Mouse (Mus musculus): ENCODE measurements around the gene Btbd9. TPM values are rescaled to one million over a fixed set of nuclear protein-coding genes. Genes with fewer than 3 reads are reported as not detected.
"Not testable (repeated sequence)": the region's sequence is repeated elsewhere in the genome, so short reads cannot be mapped to it uniquely, and the experiment has no call there.

Gene Btbd9
- 10 to 100 TPM; 11.9 to 18.5 (median 12.6) TPM for total RNA-seq (2022)

DNA sequence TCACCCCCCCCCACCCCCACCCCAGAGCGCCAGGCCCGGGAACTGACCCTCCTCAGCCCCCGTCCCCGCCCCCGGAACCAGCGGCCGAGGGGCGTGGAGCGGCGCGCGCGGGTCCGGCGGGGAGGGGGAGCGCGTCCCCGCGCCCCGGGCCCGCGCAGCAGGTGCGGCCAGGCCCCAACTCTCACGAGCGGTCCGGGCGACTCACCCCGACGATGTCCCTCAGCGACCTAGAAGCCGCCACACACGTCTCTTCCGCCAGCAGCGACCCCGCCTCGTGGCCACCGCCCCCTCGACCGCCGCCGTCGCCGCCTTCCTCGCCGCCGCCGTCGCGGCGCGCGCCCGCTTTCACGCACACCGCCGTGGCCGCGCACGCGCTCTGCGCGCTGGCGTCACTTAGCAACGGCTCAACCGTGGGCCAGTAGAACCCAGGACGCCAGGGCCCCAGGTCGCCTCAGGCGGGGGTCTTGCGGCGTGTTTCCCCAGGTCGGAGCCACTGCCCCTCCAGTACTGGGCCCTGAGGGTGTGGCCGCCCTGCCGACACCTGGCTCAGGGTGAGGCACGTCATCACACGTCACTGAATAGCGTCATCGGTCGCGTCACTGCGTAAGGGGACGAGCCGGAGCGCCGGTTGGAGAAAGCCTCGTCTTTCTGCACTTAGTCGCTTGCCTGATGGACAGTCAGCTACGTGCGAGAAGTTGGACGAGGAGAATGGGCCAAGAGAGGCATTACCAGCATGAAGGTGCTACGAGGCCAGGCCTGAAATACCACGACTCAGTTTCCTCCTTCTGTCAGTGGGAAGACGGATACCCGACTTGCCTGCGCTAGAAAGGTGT is at the start of gene Btbd9:
Gene Btbd9 (minus strand): TSS at position 548 of the 833 bp plus-strand sequence.
- DNase-seq (ENCODE audit: low spot score in 2 of 2), result peak; percentile 87 to 89

DNA sequence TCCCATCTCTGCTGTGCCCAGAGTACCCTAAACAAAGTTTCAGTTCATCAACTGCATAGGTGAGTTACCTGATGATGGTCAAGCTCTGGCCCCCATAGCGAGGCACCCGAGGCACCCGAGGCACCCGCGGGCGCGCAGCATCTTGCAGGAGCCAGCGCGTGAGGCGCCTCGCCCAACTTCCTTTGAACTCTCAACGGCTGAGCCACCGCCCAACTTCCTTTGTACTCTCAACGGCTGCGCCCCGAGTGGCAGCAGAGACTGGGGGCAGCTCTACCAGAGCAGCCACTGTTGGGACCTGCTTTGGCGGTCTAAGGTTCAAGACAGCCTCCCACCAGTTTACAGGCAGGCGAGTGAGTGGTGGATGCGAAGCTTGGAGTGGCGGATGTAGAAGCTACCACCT is 47.8 kb upstream of the Btbd9 start, which contains the start of gene Dnah8:
Gene Dnah8 (plus strand): TSS at position 223 of the 400 bp plus-strand sequence.
- not testable (repeated sequence) for DNase-seq (ENCODE audit: low spot score in 2 of 2)

DNA sequence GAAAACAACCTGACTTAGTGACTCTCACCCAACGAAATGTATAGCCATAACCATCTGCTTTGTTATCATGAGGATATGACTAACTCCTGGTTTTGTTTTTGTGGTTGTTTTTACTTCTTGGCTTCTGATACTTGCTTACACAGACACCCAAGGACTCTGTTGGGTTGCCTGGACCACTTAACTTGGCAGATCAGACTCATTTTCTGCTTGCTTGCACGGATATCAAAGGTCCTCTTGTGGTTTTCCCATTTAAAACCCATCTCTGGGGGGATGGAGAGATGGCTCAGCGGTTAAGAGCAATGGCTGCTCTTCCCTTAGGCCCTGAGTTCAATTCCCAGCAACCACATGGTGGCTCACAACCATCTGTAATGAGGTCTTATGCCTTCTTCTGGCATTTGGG is 46.9 kb upstream of the Btbd9 start:
- no peak for DNase-seq (ENCODE audit: low spot score in 2 of 2)

DNA sequence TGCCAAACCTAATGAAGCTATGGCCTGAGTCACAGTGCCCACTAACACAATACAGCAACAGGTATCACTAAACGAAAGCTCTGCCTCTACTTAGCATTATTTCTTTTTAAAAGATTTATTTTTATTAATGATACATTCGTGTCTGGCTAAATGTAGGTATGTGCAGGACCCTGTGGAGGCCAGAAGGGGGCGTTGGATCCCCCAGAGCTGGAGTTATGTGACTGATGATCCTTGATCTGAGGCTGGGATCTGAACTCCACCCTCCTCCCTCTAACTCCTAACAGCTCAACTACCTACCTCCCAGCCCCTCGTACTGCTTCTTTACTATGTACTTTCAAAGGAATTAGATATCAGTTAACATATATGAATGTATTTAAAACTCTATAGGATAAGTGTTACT is 45.2 kb upstream of the Btbd9 start:
- no peak for DNase-seq (ENCODE audit: low spot score in 2 of 2)

DNA sequence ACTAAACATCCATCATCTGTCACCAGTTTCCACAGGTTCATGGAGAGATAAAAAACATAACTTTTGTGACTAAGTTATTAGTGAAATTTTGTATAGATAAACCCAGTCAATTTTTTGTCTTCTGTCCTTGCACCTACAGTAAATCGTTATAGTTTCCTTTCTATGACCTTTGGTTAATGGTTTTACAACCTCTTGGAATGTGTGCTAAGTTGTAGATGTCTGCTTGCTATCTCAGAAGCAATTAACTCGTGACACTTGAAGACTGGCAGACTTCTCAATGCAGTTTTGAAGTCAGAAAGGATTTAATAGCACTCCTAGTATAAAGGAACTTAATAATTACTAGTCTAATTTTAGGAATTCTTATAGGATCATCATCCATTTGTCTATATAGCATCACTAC is 44.3 kb upstream of the Btbd9 start:
- DNase-seq (ENCODE audit: low spot score in 2 of 2), result no peak

DNA sequence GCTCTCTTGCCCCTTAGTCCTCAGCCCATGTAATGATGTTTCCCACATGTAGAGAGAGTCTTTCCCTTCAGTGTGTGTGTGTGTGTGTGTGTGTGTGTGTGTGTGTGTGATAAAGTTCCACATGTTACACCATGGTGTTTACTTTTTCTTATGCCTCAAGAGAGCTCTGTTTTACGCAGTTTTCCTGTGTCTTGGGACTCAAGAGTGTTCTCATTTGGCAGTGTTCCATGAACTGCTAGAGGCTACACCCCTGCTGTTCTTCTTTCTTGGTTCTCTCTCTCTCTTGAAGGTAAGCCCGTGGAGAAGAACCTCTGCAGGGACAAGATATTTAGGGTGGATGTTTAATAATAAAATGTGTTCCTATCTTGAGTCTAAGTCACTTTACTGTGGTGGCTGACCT is 42.9 kb upstream of the Btbd9 start:
- no peak for DNase-seq (ENCODE audit: low spot score in 2 of 2)

DNA sequence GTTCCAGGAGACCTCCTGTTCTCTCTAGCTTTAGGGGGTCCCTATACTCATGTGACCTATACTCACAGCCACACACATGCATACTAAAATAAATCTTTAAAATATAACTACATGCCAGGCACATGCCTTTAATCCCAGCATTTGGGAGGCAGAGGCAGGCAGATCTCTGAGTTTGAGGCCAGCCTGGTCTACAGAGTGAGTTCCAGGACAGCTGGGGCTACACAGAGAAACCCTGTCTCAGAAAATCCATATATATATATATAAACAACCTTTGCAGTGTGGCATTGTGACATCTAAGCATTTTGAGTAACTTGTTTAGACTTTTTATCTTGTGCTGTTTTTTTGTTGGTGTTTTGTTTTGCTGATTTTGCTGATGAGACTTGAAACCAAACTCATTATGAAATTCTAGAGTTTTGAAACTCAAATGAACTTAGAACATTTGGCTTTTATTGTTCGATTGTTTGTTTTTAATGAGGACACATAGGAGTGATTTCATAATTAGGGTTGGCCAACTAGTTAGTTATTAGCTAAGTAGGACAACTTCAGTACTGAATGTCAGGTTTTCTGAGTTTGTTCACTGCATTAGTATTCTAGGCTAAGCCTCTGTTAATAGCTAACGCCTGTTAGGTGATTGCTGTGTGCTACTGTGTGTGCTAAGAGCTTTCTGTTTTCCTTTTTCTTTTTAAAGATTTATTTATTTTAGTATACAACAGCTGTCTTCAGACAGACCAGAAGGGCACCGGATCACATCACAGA is 42.0 kb upstream of the Btbd9 start:
- no peak for DNase-seq (ENCODE audit: low spot score in 2 of 2)

DNA sequence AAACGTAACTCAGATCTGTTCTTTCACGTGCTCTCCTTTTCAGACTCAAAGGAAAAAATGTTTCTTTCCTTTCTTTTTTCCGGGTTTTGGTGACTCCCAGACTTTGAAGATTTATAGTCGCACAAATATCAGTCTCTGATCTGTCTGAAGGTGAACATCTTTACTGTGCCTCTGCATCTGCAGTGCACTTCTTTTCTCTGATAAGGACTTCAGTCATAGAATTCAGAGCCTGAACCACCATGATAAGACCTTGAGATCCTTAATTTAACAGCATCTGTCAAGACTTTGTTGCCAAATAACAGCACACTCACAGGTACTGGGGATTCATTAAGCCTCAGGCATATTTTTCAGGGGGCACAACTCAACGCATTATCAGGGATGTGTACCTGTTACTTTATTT is 39.9 kb upstream of the Btbd9 start:
- no peak for DNase-seq (ENCODE audit: low spot score in 2 of 2)

GRCm38 (mm10) chr17:30613350-30613749 is 37.1 kb upstream of the Btbd9 start:
- no peak for DNase-seq (ENCODE audit: low spot score in 2 of 2)

GRCm38 (mm10) chr17:30612075-30612859 is 36.0 kb upstream of the Btbd9 start:
- peak; percentile 100 for DNase-seq (ENCODE audit: low spot score in 2 of 2)

DNA sequence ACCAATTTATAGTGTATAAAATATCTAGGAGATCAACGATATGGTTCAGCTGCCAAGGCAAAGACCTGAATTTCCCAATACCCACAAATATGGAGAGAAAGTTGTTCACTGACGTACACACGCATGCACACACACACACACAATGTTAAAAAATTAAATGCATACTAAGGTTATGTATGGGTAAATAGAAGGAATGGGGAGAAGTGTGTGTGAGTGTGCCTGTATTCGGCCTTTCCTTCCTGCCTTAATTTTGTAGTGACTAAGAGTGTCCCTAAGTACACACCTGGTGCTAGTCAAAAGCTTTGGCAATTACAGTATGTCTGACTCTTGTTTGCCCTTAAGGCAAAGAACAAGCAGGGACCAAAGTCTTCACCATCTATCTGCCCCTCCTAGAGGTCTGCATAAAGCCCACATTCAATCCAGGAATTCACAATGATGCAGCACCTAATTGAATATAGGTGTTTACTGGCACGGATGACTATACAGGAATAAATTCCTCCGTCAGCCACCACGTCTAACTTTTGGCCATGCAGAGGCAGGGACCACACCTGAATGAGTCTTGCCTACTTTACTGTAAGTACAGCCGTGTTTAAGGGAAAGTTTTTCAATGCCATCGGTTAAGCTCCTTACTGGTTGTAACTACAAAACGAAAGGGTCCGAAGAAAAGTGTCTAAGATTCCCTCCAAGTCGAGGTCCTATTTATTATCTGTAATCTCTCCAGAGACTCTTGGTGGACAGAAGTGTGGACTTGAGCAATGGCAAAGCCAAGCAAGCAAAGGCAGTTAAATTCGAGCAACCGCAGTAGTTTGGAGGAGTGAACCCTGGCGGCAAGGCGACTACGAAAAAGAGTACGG is 35.2 kb upstream of the Btbd9 start:
- DNase-seq (ENCODE audit: low spot score in 2 of 2), result no peak

- DNase-seq (ENCODE audit: low spot score in 2 of 2), result no peak
Observed at GRCm38 (mm10) chr17:30610739-30611138, 34.5 kb upstream of the Btbd9 start.

DNA sequence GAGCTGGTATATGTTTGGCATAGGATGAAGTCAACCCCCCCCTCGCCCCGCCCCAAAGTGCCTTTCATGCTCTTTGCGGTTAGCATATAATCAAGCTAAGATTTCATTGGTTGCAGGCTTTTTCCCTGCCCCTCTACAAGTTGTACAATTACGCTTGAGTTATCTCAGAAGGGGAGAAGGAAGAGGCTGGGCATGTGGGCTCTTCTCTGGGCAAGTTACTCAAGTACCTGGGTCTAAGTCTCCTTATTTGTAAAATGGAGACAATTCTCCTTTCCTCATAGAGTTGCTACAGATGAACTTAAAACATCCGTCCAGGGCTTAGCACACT is 33.7 kb upstream of the Btbd9 start:
- no peak for DNase-seq (ENCODE audit: low spot score in 2 of 2)

DNA sequence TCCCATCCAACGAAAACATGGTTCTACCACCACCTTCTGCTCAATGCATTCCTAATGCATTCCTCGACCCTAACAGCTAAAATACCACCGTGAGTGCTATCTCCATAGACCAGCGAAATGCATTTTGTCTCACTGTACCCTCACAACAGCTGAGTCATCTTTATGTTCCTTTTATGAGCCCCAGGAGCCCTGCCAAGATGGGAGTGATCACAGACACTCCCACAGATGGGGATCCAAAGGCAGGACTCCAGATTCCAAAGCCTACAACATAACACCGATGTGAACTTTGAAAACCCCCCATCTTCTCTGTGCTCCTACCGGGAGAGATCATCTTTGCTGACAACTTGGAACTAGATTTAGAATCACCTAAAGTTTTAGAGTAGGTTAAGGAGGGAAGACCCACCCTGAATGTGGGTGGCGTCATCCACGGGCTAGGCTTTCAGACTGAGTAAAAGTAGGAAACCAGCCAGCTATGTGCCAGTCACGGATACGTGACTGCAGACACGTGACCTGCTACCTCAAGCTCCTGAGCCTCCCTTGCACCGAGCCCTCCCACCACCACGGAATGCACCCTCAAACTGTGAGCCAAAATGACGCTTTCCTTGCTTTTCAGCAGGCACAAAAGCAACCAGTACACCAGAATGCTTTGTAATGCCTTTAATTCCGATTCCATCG is 33.2 kb upstream of the Btbd9 start:
- peak in 1 of 2 experiments; percentile 31 for DNase-seq (ENCODE audit: low spot score in 2 of 2)

DNA sequence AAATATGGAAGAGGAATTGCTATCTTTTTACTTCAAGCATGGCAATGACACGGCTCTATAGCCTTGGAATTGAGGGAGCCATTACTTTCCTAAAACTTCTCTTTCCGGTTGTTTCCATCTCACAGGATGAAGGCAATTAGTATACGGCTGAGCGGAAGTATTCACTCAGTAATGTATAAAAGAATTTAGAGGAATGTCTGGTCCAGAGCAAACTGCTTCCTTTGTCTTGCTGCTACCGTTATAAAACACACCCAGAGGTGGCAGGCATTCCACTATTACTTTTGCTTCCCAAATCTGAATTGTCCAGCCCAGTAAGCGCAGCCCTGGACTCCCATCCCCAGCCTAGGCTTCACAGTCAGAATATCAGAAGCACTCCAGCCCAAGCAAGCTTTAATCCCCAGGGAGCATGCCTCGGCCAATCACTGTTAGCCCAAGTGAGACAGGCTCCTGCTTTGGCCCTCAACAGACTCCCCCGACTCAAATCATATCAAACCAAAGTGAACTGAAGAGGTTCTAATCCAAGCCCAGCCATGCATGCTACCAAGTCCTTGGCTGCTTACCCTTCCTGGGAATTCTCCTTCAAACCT is 31.7 kb upstream of the Btbd9 start:
- no peak for DNase-seq (ENCODE audit: low spot score in 2 of 2)

DNA sequence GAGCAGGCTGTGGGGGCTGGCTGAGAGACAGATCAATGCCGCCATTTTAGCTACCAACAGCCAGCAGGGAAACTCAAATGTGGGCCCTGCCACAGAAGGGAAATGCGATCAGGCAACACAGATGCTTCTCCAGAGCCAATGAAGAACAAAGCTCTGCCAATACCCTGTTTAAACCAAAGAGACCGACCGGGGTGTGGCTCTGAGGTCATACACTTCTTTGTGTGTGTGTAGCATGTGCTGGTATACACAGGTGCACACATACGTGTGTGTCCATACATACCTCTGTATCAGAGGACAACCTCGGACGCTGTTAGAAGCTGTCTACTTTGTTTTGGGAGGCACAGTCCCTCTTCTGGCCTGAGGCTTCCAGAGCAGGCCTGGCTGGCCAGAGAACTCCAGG is 31.0 kb upstream of the Btbd9 start:
- DNase-seq (ENCODE audit: low spot score in 2 of 2), result no peak

DNA sequence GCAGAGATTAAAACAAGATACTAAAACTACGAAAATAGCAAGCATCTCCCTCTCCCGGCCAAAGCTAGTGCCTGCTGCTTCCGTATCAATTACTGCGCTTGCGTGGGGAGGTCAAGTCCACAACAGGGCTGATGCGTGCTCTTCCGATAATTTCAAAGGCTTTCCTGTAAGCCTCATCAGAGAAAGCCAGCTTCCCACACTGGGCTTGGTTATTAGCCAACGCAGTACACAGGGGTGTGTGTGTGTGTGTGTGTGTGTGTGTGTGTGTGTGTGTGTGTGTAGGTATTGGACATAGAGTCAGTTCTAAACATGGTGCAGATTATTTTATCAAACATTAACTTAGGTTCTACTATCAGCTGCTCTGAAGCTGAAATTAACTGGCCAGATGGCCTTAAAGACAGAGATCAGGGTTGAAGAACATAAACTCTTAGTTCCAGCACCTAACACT is 30.4 kb upstream of the Btbd9 start:
- DNase-seq (ENCODE audit: low spot score in 2 of 2), result no peak

- no peak for DNase-seq (ENCODE audit: low spot score in 2 of 2)
Observed at GRCm38 (mm10) chr17:30606206-30606605, 29.9 kb upstream of the Btbd9 start.

GRCm38 (mm10) chr17:30605001-30605400 is 28.7 kb upstream of the Btbd9 start:
- DNase-seq (ENCODE audit: low spot score in 2 of 2), result no peak

DNA sequence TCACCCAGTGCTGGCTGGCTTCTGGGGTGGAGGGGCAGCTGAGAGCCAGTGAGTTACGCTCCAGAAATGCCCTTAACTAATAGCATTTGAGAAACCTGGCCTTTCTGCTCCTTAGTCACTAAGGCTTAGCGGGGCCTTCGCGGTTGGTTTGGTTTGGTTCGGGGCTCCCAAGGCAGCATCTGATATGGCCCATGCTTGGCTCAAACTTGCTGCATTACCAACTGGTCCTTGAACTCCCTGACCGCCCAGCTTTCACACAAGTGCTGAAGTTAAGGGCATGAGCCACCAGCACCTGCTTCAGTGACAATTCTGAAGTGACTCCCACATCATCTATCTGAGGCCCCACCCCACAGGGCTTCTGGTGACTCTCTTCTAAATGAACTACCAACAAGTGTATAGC is 28.0 kb upstream of the Btbd9 start:
- no peak for DNase-seq (ENCODE audit: low spot score in 2 of 2)

All from gastrocnemius, adult 8-10 months (tissue).